Mouse (Mus musculus) spleen, embryonic (tissue): ENCODE results near the gene Unc119b.
"Not testable (repeated sequence)": the region's sequence is repeated elsewhere in the genome, so short reads cannot be mapped to it uniquely, and the experiment has no call there.

ENCODE experiments used
- CTCF ChIA-PET: fragments of 350-600 bp; sonication (Branson Sonifier 250); formaldehyde crosslinking; loops from one replicate; lab custom pipeline; 2022; lab: Charles Lee

Gene Unc119b

DNA sequence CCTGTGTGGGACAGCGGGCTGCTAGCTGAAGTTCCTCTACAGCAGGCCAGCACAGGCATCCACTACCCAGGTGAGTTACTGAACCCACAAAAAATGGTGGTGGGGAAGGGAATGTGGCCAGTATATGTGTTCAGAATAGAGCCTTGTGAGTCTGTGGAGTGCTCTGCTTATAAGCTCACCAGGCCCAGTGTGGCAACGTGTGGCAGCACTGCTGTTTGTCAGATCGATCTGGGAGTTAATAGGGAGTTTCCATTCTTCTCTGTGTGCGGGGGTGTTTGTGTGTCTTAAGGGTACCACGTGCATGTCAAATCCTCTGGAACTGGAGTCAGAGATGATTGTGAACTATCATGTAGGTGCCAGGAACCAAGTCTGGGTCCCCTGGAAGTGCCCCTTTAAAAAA, 35.2 kb downstream of the Unc119b start:
- CTCF ChIA-PET, result interaction anchor here (0.7 to 1.1 kb wide), 2 partner anchors 9 to 91 kb away, joined by 3 read pairs; no protein-coding TSS in a partner anchor

DNA sequence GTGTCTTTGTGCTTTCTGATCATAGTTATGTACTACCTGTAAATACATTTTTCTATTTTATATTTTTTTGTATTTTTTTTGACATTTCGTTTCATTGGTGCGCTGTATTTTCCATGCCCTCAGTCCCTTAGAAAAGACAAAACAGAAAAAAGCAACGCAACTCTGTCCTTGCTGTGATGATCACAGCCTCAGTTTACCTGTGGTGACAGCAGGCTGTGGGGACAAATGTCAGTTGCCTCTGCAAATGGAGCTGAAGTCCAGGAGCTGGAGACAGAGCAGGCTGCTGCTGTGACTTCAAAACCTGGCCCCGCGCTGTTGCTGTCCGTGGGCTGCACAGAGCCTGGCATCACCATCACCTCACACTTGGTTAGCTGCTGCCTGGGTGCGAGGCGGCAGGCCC, 36.6 kb downstream of the Unc119b start, which contains the start of gene Gm10401:
TSS of gene Gm10401 (minus strand) at position 101 of the 400 bp plus-strand sequence.
- CTCF ChIA-PET, result no interaction called here

DNA sequence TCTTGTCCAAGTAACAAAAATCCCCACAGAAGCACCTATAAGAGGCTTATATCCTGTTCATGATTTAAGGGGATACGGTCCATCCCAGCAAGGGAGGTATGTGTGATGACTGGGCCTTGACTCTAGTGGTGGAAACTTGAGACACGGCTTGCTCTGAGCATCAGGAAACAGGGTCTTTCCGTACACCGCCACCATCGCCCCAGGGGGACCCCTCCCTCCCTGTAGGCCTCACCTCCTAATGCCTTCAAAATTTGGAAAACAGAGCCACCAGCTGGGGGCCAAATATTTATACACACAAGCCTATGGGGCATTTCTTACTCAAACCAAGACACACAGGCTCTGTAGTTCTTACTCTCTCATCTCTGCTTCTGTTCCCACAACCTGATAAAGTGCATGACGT, 43.0 kb downstream of the Unc119b start:
- CTCF ChIA-PET, result no interaction called here

DNA sequence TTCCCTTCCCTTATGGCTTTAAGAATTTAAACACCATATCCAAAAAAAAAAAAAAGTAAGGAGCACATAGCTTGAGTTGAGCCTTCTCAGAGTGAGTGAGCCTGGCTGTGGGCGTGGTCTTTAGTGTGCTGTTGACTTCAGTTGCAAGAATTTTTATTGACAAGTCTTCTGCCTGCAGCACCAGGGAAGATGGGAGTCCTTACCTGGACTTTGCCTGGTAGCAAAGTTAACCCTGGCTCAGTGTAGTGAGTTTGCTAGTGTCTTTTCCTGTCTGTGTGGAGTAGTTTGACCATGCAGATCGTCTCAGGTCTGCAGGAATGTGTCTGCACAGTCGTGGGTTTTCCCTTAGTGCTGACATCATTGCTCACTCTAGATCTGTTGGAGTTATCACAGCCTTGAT, 43.8 kb downstream of the Unc119b start:
- CTCF ChIA-PET, result no interaction called here

DNA sequence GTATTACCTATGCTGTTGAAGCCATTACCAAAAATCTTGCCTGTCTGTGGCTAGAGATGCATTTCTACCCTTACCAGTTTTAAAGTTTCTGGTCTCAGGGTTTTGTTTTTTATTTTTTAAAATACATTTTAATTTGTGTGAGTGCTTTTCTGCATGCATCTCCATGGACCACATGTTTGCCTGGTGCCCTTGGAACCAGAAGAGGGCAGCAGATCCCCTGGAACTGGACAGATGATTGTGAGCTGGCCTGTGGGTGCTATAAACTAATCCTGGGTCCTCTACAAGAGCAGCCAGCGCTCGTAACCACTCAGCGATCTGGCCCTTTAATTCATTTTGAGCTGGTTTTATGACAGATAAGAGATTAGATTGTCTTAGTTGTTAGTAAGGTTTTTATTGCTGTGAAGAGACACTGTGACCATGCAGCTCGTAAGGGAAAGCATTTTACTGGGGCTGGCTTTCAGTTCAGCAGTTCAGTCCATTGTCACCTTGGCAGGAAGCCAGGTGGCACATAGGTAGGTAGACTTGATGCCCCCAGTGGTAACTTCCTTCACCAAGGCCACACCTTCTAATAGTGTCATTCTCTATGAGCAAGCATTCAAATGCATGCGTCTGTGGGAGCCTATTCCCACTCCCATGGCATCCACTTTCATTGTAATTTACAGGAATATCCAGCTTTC, 45.0 kb downstream of the Unc119b start:
- CTCF ChIA-PET, result no interaction called here

DNA sequence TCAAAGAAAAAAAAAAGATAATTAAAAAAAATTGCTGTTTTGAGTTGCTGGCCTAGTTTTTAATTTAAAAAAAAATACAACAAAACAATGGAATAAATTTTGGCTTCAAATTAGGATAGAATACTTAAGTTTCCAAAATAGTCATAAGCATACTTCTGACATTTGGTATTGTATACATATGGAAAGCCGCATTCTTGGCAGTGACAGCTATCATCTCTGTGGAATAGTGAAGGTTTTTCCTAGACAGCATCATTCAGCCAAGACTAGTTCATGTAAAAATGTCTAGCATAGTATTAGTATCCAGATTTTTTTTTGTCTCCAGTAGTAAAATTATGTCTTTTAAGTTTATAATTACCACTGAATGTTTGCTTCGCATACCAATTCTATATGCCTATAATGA, 49.1 kb downstream of the Unc119b start:
- CTCF ChIA-PET, result interaction anchor here (0.7 kb wide), 1 partner anchor 31 kb away, joined by 3 read pairs; no protein-coding TSS in a partner anchor

DNA sequence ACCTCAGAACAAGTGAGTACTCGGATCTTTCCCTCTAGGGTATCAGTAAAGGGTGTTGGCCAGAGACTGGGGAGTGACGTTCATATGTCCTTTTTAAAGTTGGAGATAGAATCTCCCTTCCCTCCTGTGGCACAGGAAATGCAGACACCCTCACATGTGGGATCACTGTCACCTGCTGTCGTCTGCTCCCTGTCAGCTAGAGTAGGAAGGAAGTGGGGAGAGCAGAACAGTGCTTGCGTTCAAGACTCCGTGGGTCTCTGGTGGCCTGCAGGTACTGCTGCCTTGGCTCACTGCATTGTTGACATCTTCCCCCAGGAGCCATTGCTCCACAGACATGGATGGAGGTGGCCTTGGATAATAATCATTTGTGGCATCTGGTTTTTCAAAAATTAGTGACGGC, 51.3 kb downstream of the Unc119b start:
- CTCF ChIA-PET, result interaction anchor here (1.9 kb wide), 1 partner anchor 104 kb away, joined by 7 read pairs; no protein-coding TSS in a partner anchor

DNA sequence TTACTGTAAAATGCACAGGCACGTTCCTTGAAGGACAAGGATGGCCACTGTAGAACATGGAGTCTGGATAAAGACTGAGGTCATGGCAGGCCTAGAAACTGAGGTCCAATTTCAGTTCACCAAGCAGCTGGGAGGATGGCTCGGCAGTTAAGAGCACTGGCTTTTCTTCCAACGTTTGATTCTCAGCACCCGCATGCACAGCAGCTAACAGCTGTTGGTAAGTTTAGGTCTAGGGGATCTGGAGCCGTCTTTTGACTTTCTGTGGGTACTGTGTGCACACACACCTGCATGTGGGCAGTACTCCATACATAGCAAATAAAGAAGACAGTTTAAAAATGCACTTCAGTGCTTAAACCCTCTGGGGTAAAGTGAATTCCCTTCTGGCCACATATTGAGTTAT, 53.1 kb downstream of the Unc119b start:
- CTCF ChIA-PET, result no interaction called here

DNA sequence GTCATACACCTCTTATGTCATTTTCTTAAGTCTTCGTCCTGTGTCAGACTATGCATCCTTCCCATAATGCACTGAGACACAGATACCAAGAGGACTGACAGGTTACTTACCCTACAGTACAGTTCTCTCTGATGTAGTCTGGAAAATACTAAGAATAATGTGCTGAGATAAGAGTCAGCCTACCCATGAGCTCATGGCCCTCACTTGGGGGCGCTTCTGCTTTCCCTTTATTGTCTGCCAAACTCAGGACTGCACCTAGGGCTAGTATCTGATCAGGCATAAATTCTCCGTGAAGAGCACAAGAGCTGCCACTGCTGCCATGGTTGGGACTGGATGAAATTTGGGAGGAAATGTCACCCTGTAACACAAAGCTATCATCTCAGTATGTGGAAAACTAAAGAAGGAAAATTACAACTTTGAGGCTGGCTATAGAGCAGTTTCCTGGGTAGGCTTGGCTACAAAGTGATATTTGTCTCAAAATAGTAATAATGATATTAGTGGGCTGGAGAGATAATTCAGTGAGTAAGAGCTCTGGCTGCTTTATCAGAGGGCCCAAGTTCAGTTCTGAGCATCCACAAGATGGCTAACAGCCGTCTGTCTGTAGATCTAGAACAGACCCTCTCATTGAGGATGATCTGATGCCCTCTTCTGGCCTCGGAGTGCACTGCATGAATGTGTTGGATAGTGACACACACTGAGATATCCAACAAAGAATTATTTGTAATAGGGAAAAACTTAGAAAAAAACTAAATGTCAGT, 58.5 kb downstream of the Unc119b start:
- CTCF ChIA-PET, result interaction anchor here (0.7 to 1.2 kb wide), 2 partner anchors 12 to 378 kb away, joined by 3 read pairs; no protein-coding TSS in a partner anchor

DNA sequence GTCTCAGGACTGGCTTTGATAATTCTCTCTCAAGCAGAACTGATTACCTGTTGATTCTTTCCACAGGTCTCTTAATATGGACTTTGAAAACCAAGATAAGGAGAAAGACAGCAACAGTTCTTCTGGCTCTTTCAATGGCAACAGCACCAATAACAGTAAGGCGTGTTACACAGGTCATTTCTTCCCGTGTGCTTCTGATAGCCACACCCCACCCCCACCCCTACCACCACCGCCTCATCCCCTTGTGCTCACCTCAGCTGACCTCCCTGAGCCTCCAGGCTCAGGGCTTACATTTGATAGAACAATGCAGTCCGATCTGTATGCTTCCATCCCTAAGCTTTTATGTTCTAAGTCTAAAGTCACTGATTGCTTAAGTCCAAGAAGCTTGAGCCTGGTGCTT, 60.0 kb downstream of the Unc119b start:
- CTCF ChIA-PET, result interaction anchor here (0.5 to 1.1 kb wide), 2 partner anchors 95 to 102 kb away, joined by 3 read pairs; no protein-coding TSS in a partner anchor

DNA sequence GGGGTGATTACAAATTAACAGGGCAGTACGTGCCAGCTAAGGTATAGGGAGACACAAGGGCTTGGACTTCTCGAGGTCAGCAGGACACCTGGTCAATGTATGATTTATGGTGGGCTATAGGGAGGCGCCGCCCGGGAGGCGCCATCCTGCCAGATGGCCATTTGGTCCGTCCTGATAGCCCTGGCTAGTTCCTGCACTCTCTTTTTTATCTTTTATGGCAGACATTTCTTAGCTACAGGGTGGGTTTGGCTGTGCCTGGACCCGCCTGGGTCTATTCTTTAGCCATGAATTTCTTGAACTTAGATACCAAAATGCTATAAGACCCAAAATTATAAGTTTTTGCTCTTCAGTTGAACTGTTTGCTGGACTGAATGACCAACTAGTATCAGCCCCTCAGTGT, 61.5 kb downstream of the Unc119b start:
- CTCF ChIA-PET, result not testable (repeated sequence)
